Mouse (Mus musculus): Measurements from ENCODE around the gene Cir1. TPM values are rescaled to one million over a fixed set of nuclear protein-coding genes. Genes with fewer than 3 reads are reported as not detected.
A peak's percentile ranks its signal among the peaks of the same experiment; 100 is the strongest.

Gene Cir1
- polyA plus RNA-seq, 1 experiment: 18.4 TPM

GRCm38 (mm10) chr2:73314311-73314710 lies 1.8 kb upstream of the Cir1 start:
- no peak overlapping the region for H3K9ac ChIP-seq (ENCODE audit: low read depth, poor library complexity, severe bottlenecking)
- no peak overlapping the region for H3K27ac ChIP-seq (ENCODE audit: insufficient read depth, low read length)
- H3K36me3 ChIP-seq (ENCODE audit: control insufficient read depth, insufficient read depth, low read length, poor library complexity, severe bottlenecking): peaks cover 4% of the 10 kb centered on the region; the same call in 1 of the 2 replicates
- TF ChIP-seq POLR2A (IDR thresholded peaks at IDR 0.05; ENCODE audit: insufficient read depth, low read length) (no peak), CTCF (IDR thresholded peaks at IDR 0.05; ENCODE audit: low read depth, low read length) (no peak), EP300 (IDR thresholded peaks at IDR 0.05; ENCODE audit: insufficient read depth, low read depth, low read length) (no peak)
- no peak overlapping the region for H3K4me3 ChIP-seq (ENCODE audit: low read depth, low read length)
- no peaks in the 10 kb centered on the region for H3K9me3 ChIP-seq (replicated peaks; ENCODE audit: control insufficient read depth, insufficient read depth, low read length, poor library complexity, severe bottlenecking)
- no peaks in the 10 kb centered on the region for H3K27me3 ChIP-seq (ENCODE audit: control insufficient read depth, insufficient read depth, low read length, poor library complexity, severe bottlenecking)
- no peaks in the 10 kb centered on the region for H3K4me1 ChIP-seq (ENCODE audit: control insufficient read depth, insufficient read depth, low read length)

GRCm38 (mm10) chr2:73313117-73313501 lies 608 bp upstream of the Cir1 start:
- H3K27me3 ChIP-seq (ENCODE audit: control insufficient read depth, insufficient read depth, low read length, poor library complexity, severe bottlenecking): no peaks in the 10 kb centered on the region
- no peaks in the 10 kb centered on the region for H3K9me3 ChIP-seq (replicated peaks; ENCODE audit: control insufficient read depth, insufficient read depth, low read length, poor library complexity, severe bottlenecking)
- peaks cover under 1% of the 10 kb centered on the region; the same call in 1 of the 2 replicates for H3K36me3 ChIP-seq (ENCODE audit: control insufficient read depth, insufficient read depth, low read length, poor library complexity, severe bottlenecking)
- H3K27ac ChIP-seq (ENCODE audit: insufficient read depth, low read length): peak overlapping the region; percentile 62
- no peaks in the 10 kb centered on the region for H3K4me1 ChIP-seq (ENCODE audit: control insufficient read depth, insufficient read depth, low read length)
- peak overlapping the region; percentile 98 for H3K4me3 ChIP-seq (ENCODE audit: low read depth, low read length)
- no peak for TF ChIP-seq EP300 (IDR thresholded peaks at IDR 0.05; ENCODE audit: insufficient read depth, low read depth, low read length)
- TF ChIP-seq CTCF (IDR thresholded peaks at IDR 0.05; ENCODE audit: low read depth, low read length): no peak
- no peak for TF ChIP-seq POLR2A (IDR thresholded peaks at IDR 0.05; ENCODE audit: insufficient read depth, low read length)
- H3K9ac ChIP-seq (ENCODE audit: low read depth, poor library complexity, severe bottlenecking): peak overlapping the region; percentile 73

- no peaks in the 10 kb centered on the region for H3K4me1 ChIP-seq (ENCODE audit: control insufficient read depth, insufficient read depth, low read length)
- no peaks in the 10 kb centered on the region for H3K9me3 ChIP-seq (replicated peaks; ENCODE audit: control insufficient read depth, insufficient read depth, low read length, poor library complexity, severe bottlenecking)
- H3K27ac ChIP-seq (ENCODE audit: insufficient read depth, low read length): no peak overlapping the region
- H3K27me3 ChIP-seq (ENCODE audit: control insufficient read depth, insufficient read depth, low read length, poor library complexity, severe bottlenecking): no peaks in the 10 kb centered on the region
- peaks cover 7% of the 10 kb centered on the region for H3K36me3 ChIP-seq (ENCODE audit: control insufficient read depth, insufficient read depth, low read length, poor library complexity, severe bottlenecking)
- H3K4me3 ChIP-seq (ENCODE audit: low read depth, low read length): no peak overlapping the region
- no peak for TF ChIP-seq CTCF (IDR thresholded peaks at IDR 0.05; ENCODE audit: low read depth, low read length)
- no peak for TF ChIP-seq POLR2A (IDR thresholded peaks at IDR 0.05; ENCODE audit: insufficient read depth, low read length)
- TF ChIP-seq EP300 (IDR thresholded peaks at IDR 0.05; ENCODE audit: insufficient read depth, low read depth, low read length): no peak
- H3K9ac ChIP-seq (ENCODE audit: low read depth, poor library complexity, severe bottlenecking): no peak overlapping the region
Observed at GRCm38 (mm10) chr2:73306006-73306405, 6.5 kb downstream of the Cir1 start.

- no peak overlapping the region for H3K27ac ChIP-seq (ENCODE audit: insufficient read depth, low read length)
- H3K9me3 ChIP-seq (replicated peaks; ENCODE audit: control insufficient read depth, insufficient read depth, low read length, poor library complexity, severe bottlenecking): no peaks in the 10 kb centered on the region
- no peak for TF ChIP-seq POLR2A (IDR thresholded peaks at IDR 0.05; ENCODE audit: insufficient read depth, low read length)
- no peak overlapping the region for H3K9ac ChIP-seq (ENCODE audit: low read depth, poor library complexity, severe bottlenecking)
- no peaks in the 10 kb centered on the region for H3K4me1 ChIP-seq (ENCODE audit: control insufficient read depth, insufficient read depth, low read length)
- peaks cover 9% of the 10 kb centered on the region for H3K36me3 ChIP-seq (ENCODE audit: control insufficient read depth, insufficient read depth, low read length, poor library complexity, severe bottlenecking)
- no peak overlapping the region for H3K4me3 ChIP-seq (ENCODE audit: low read depth, low read length)
- no peaks in the 10 kb centered on the region for H3K27me3 ChIP-seq (ENCODE audit: control insufficient read depth, insufficient read depth, low read length, poor library complexity, severe bottlenecking)
Observed at GRCm38 (mm10) chr2:73304506-73304905, 8.0 kb downstream of the Cir1 start.

GRCm38 (mm10) chr2:73302722-73303121 lies 9.8 kb downstream of the Cir1 start:
- Histone ChIP-seq H3K9ac (ENCODE audit: low read depth, poor library complexity, severe bottlenecking) (no peak overlapping the region), H3K36me3 (ENCODE audit: control insufficient read depth, insufficient read depth, low read length, poor library complexity, severe bottlenecking) (peaks cover 9% of the 10 kb centered on the region), H3K27me3 (ENCODE audit: control insufficient read depth, insufficient read depth, low read length, poor library complexity, severe bottlenecking) (no peaks in the 10 kb centered on the region), H3K4me3 (ENCODE audit: low read depth, low read length) (no peak overlapping the region), H3K27ac (ENCODE audit: insufficient read depth, low read length) (no peak overlapping the region), H3K4me1 (ENCODE audit: control insufficient read depth, insufficient read depth, low read length) (no peaks in the 10 kb centered on the region), H3K9me3 (replicated peaks; ENCODE audit: control insufficient read depth, insufficient read depth, low read length, poor library complexity, severe bottlenecking) (no peaks in the 10 kb centered on the region)
- TF ChIP-seq POLR2A (IDR thresholded peaks at IDR 0.05; ENCODE audit: insufficient read depth, low read length) (no peak), CTCF (IDR thresholded peaks at IDR 0.05; ENCODE audit: low read depth, low read length) (no peak), EP300 (IDR thresholded peaks at IDR 0.05; ENCODE audit: insufficient read depth, low read depth, low read length) (no peak)

- no peaks in the 10 kb centered on the region for H3K4me1 ChIP-seq (ENCODE audit: control insufficient read depth, insufficient read depth, low read length)
- H3K27me3 ChIP-seq (ENCODE audit: control insufficient read depth, insufficient read depth, low read length, poor library complexity, severe bottlenecking): no peaks in the 10 kb centered on the region
- no peak overlapping the region for H3K4me3 ChIP-seq (ENCODE audit: low read depth, low read length)
- H3K36me3 ChIP-seq (ENCODE audit: control insufficient read depth, insufficient read depth, low read length, poor library complexity, severe bottlenecking): 0 out of 2 replicates have a peak, but pooled peaks cover 4% of the 10 kb centered on the region
- TF ChIP-seq CTCF (IDR thresholded peaks at IDR 0.05; ENCODE audit: low read depth, low read length) (no peak), POLR2A (IDR thresholded peaks at IDR 0.05; ENCODE audit: insufficient read depth, low read length) (no peak), EP300 (IDR thresholded peaks at IDR 0.05; ENCODE audit: insufficient read depth, low read depth, low read length) (no peak)
- H3K9me3 ChIP-seq (replicated peaks; ENCODE audit: control insufficient read depth, insufficient read depth, low read length, poor library complexity, severe bottlenecking): no peaks in the 10 kb centered on the region
- H3K27ac ChIP-seq (ENCODE audit: insufficient read depth, low read length): no peak overlapping the region
- H3K9ac ChIP-seq (ENCODE audit: low read depth, poor library complexity, severe bottlenecking): no peak overlapping the region
Observed at GRCm38 (mm10) chr2:73301979-73302378, 10.5 kb downstream of the Cir1 start.
